Mouse (Mus musculus) liver, postnatal 0 days (tissue): ENCODE measurements around the gene Mrps15. TPM values are rescaled to one million over a fixed set of nuclear protein-coding genes. Genes with fewer than 3 reads are reported as not detected.

Experiments used
- ATAC-seq: fragments of 200-750 bp; cut with Nextera tagmentation; 2 replicates; pipeline ENCODE4 v1.8.0; 2017; ENCODE audit warnings: mild to moderate bottlenecking, moderate library complexity
- DNase-seq: peaks from one replicate; pipeline ENCODE4 v3.0.0-alpha.2; 2016
- H3K27ac ChIP-seq: fragments of 300-500 bp; sonication (generic); 2 replicates; pipeline ENCODE4 v1.5.1; 2014; ENCODE audit warnings: antibody characterized with exemption, moderate library complexity, mild to moderate bottlenecking, low read depth
- H3K27me3 ChIP-seq: fragments of 300-500 bp; sonication (generic); 2 replicates; pipeline ENCODE4 v1.6.1; 2014; ENCODE audit warnings: low read length, control low read depth, mixed read lengths; ENCODE audit not compliant: insufficient read depth
- H3K36me3 ChIP-seq: fragments of 300-500 bp; sonication (generic); replicated peaks from 2 replicates; pipeline ENCODE4 v1.6.1; 2014; ENCODE audit warnings: mild to moderate bottlenecking, control low read depth, low read length, moderate library complexity, mixed read lengths; ENCODE audit not compliant: insufficient read depth
- H3K4me1 ChIP-seq: fragments of 300-500 bp; sonication (generic); 2 replicates; pipeline ENCODE4 v1.6.1; 2014; ENCODE audit warnings: antibody characterized with exemption, mild to moderate bottlenecking, control low read depth; ENCODE audit not compliant: insufficient read depth
- H3K4me2 ChIP-seq: fragments of 300-500 bp; sonication (generic); 2 replicates; pipeline ENCODE4 v1.6.1; 2014; ENCODE audit warnings: low read depth, mild to moderate bottlenecking, low read length, moderate library complexity, mixed read lengths
- H3K4me3 ChIP-seq: fragments of 300-500 bp; sonication (generic); 2 replicates; pipeline ENCODE4 v1.5.1; 2014; ENCODE audit warnings: low read depth, low read length
- H3K9ac ChIP-seq: fragments of 300-500 bp; sonication (generic); replicated peaks from 2 replicates; pipeline ENCODE4 v1.6.1; 2014; ENCODE audit warnings: mild to moderate bottlenecking, moderate library complexity
- H3K9me3 ChIP-seq: fragments of 300-500 bp; sonication (generic); 2 replicates; pipeline ENCODE4 v1.6.1; 2016; ENCODE audit warnings: mild to moderate bottlenecking, control low read depth, low read length, mixed read lengths
- CTCF ChIP-seq: sonication (generic); IDR thresholded peaks from 2 replicates; pipeline ENCODE4 v1.5.1; 2016; ENCODE audit warnings: antibody characterized with exemption, low read depth
- EP300 ChIP-seq: IDR thresholded peaks from 2 replicates; pipeline ENCODE4 v1.6.1; 2016; ENCODE audit warnings: antibody characterized with exemption, low read depth, mild to moderate bottlenecking
- WGBS: fragments of 180-500 bp; shearing (Covaris S2); extraction: QIAGEN DNeasy Blood & Tissue Kit; methylation state at CpG from one replicate; pipeline ENCODE4 v1.1.7; 2014; ENCODE audit not compliant: insufficient replicate concordance; 5-methylcytosine and 5-hydroxymethylcytosine counted together
- polyA plus RNA-seq: library from polyadenylated mRNA; unstranded; fragments of >200 nt; fragmentation: Nextera tagmentation; extraction: Ambion mirVana; gene quantifications from 2 replicates; pipeline ENCODE4 v1.2.1, GENCODE M21; 2015

Gene Mrps15
- 57.2 and 58.1 TPM in 2 replicates for polyA plus RNA-seq

DNA sequence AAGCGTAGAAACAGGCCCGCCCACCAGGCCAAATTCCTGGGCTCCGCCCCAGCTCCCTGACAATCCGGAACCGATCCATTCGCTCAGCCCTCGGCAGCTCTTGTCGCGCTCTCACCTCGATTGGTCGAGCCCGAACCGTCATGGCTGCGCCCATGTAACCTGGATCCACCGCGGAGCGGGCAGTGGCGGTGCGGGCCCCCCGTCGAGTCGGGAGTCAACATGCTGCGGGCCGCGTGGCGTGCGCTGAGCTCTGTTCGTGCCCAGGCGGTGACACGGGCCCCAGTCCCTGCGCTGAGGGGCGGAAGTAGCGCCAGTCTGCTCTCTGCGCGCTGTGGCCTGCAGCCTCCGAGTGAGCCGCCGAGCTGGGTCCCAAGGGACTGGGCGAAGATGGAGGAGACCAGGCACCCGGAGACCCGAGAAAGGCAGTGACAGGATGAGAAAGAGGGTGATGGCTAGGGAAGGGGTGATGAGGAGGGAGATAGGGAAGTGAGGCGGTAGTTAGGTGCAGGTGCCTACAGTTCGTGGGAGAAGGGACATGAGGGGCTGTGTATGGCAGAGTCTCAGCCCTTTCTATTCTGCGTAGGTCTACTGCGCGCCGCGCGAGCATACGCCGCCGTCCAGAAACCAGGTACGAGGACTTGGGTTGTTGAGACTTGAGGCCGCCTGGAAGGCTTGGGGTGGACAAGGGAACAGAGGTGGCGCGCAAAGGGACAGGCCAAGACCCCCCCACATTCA, at the start of gene Mrps15:
Gene Mrps15 (plus strand): TSS at position 75 of the 735 bp plus-strand sequence.
- DNase-seq (peak; percentile 89), ATAC-seq (peak; percentile 98)
- peak within 1 kb of the TSS; percentile 72 for H3K27ac ChIP-seq
- peak within 1 kb of the TSS; percentile 95 for H3K4me2 ChIP-seq
- H3K4me3 ChIP-seq = peak within 1 kb of the TSS; percentile 65
- H3K4me1 ChIP-seq = peaks cover 12% of the 10 kb centered on the region
- TF ChIP-seq CTCF (no peak), EP300 (no peak)
- no peaks in the 10 kb centered on the region for H3K27me3 ChIP-seq
- peak within 1 kb of the TSS; percentile 65 for H3K9ac ChIP-seq
- H3K9me3 ChIP-seq = no peaks in the 10 kb centered on the region
- under 1% methylated on average over 56 of the region's 56 CpGs for WGBS
- peaks cover 18% of the 10 kb centered on the region for H3K36me3 ChIP-seq

DNA sequence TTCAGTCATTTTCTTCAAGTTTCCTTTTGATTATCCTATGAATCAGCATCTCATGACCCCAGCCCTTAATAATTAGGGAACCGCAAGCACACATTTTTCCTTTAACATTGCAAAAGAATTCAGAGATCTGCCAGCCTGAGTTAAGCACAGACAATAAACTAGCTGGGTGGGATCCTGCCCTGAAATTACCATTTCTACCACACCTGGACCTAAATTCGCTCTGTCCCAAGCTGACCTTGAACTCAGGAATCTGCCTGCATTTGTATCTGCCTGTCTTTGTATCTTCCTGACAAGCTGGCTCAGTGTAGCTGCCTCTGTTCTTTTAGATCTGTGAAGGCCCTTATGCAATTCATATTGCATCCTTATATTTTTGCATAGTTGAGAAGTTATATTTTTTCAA, 48.9 kb upstream of the Mrps15 start:
- H3K4me3 ChIP-seq = no peak overlapping the region
- 82% methylated on average over 2 of the region's 2 CpGs for WGBS
- ATAC-seq (no peak), DNase-seq (no peak)
- peaks cover 4% of the 10 kb centered on the region; the same call in 1 of the 2 replicates for H3K9me3 ChIP-seq
- H3K4me1 ChIP-seq = no peaks in the 10 kb centered on the region
- H3K4me2 ChIP-seq = no peak overlapping the region
- TF ChIP-seq EP300 = no peak
- TF ChIP-seq CTCF = no peak
- no peaks in the 10 kb centered on the region for H3K36me3 ChIP-seq
- no peaks in the 10 kb centered on the region for H3K27me3 ChIP-seq
- H3K27ac ChIP-seq = no peak overlapping the region
- no peak overlapping the region for H3K9ac ChIP-seq

DNA sequence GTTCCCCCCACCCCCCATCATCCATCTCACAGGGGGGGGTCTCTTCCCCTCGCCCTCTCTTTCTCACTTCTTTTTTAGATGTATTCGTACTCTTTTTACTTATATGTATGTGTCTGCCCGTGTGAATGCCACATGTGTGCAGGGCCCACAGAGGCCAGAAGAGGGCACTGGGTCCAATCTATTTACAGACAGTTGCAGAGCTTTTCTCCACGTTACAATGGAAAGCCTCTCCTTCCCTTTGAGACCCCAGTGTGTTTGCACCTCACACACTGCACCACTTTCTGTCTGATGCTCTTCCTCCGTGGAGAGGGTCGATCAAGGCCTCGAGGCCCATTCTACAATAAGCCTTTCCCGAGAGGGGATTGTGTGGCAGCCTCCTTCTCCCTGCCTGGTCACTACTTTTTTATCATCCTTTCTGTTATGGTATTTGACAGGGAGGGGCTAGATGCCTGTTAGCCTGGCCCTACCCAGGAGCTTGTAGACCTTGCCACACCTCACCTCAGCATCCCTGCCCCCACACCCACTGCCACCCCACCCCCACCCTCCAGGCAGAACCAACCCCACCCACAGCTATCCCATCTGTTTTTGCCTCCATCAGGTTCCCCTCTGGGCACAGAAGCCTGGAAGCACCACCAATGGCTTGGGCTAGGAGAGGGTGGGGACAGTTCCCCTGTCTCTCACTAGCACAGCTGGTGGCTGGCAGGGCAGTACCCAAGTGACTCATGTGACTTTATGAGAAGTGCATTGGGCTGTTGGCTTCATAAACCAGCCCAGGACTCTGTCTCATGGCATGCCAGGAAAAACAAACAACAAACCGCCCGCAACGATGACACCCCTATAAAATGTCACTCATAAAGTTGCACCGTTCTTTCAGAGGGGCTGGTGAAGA, 45.2 kb upstream of the Mrps15 start:
- H3K4me1 ChIP-seq = no peaks in the 10 kb centered on the region
- WGBS = 74% methylated on average over 12 of the region's 12 CpGs
- H3K27me3 ChIP-seq = no peaks in the 10 kb centered on the region
- H3K4me2 ChIP-seq = no peak overlapping the region
- H3K9me3 ChIP-seq = peaks cover 4% of the 10 kb centered on the region; the same call in 1 of the 2 replicates
- no peak overlapping the region for H3K27ac ChIP-seq
- TF ChIP-seq CTCF = no peak
- no peak for ATAC-seq
- H3K4me3 ChIP-seq = no peak overlapping the region
- no peak overlapping the region for H3K9ac ChIP-seq
- H3K36me3 ChIP-seq = no peaks in the 10 kb centered on the region
- no peak for DNase-seq

DNA sequence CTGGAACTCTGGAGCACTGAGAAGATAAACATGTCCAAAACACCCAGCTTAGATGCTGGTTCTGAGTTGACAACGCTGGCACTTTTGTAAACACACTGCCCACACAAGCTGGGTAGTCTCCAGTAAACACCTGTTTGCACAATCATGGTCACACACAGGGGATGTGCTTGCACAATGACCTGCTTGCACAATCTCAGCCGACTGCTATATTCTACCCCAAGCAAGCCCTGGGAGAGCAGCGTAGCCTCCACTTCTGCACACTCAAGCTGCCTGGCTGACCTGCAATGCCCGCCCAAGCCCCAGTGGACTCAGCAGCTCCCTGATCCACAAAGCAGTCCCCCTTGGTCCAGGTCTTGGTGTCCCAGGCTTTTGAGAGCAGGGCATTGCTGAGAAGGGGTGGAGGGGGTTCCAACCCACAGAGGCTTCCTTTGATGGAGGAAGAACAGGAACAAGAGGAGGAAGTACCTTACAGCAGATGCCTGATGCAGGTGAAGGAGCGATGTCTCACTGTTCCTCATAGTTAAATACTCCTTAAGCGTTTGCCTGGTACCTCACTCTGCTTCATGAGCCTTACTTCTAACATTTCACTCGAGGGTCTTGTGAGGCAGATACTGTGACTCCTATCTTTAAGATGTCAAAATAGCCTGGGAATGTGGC, 28.9 kb upstream of the Mrps15 start:
- Histone ChIP-seq H3K27me3 (no peaks in the 10 kb centered on the region), H3K4me2 (peak overlapping the region; percentile 22), H3K9me3 (no peaks in the 10 kb centered on the region), H3K27ac (peak overlapping the region; percentile 69), H3K9ac (no peak overlapping the region), H3K4me1 (peaks cover 9% of the 10 kb centered on the region; the same call in 1 of the 2 replicates), H3K4me3 (0 out of 2 replicates have a peak overlapping the region, but pooled peaks have one; percentile 2), H3K36me3 (no peaks in the 10 kb centered on the region)
- peak; percentile 86 for ATAC-seq
- TF ChIP-seq EP300 (no peak), CTCF (no peak)
- DNase-seq = peak; percentile 80
- WGBS = 47% methylated on average over 7 of the region's 7 CpGs

DNA sequence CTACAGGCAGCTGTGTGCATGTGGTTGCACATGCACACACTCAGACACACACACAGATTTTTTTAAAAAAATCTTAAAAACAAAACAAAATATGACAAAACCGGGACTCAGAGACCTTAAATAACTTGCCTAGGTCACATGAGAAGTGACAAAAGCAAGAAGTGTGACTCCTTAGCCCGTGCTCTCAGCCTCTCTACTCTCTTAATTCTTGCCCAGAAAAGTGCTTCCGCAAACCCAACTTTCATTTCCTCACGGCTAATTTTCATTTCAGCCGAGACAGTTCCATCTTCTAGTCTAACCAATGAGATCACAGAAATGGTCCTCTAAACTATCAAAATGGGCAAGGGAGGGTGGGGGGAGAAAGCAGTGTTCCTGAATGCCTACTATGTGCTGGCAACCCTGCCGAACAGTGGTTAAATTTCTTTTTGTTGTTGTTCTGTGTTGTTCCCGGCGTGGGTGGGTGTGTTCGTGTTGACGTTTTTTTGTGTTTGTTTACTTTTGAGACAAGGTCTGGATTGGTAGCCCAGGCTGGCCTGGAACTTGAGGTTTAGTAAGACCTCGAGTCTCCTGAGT, 27.7 kb upstream of the Mrps15 start:
- Histone ChIP-seq H3K4me3 (no peak overlapping the region), H3K4me2 (no peak overlapping the region), H3K36me3 (no peaks in the 10 kb centered on the region), H3K27me3 (no peaks in the 10 kb centered on the region), H3K9me3 (no peaks in the 10 kb centered on the region), H3K9ac (no peak overlapping the region), H3K27ac (peak overlapping the region; percentile 69; the same call in 1 of the 2 replicates), H3K4me1 (peaks cover 9% of the 10 kb centered on the region; the same call in 1 of the 2 replicates)
- TF ChIP-seq CTCF (no peak), EP300 (no peak)
- ATAC-seq (0 out of 2 replicates have a peak, but pooled peaks have one; percentile 18), DNase-seq (no peak)
- 66% methylated on average over 11 of the region's 11 CpGs for WGBS
